Mouse (Mus musculus) gastrocnemius, adult 2 months (tissue): Measurements from ENCODE around the gene Fam166b. TPM values are rescaled to one million over a fixed set of nuclear protein-coding genes. Genes with fewer than 3 reads are reported as not detected.
A peak's percentile ranks its signal among the peaks of the same experiment; 100 is the strongest.

ENCODE experiments used
- DNase-seq: peaks from one replicate; pipeline ENCODE4 v3.0.0; 2022
- H3K27ac ChIP-seq: fragments of 200-600 bp; 2 replicates; pipeline ENCODE4 v1.8.1; 2022; ENCODE audit warnings: mild to moderate bottlenecking
- H3K4me3 ChIP-seq: fragments of 200-600 bp; 2 replicates; pipeline ENCODE4 v1.8.1; 2022; ENCODE audit warnings: mild to moderate bottlenecking, moderate library complexity
- CTCF ChIP-seq: fragments of 200-600 bp; IDR thresholded peaks from 2 replicates; pipeline ENCODE4 v1.8.1; 2022; ENCODE audit warnings: antibody characterized with exemption, mild to moderate bottlenecking, moderate library complexity
- intact Hi-C: fragments of 180-260 bp; cut with DNase I; formaldehyde crosslinking; loops from one replicate; pipeline ENCODE4 v1.15.1; 2025
- total RNA-seq, 2 experiments: library from RNA; stranded (reverse); gene quantifications; 2 replicates each; pipeline ENCODE4 v1.2.3; 2021

Gene Fam166b
- total RNA-seq, 2 experiments from 2014 or later = not detected

- DNase-seq = peak; percentile 18
- no peak for TF ChIP-seq CTCF
- intact Hi-C loops = no loop called here
- Histone ChIP-seq H3K4me3 (no peak overlapping the region), H3K27ac (no peak overlapping the region)
Measured at GRCm38 (mm10) chr4:43425648-43426380, 3.1 kb downstream of the Fam166b start.

- Histone ChIP-seq H3K4me3 (no peak overlapping the region), H3K27ac (no peak overlapping the region)
- no peak for TF ChIP-seq CTCF
- no peak for DNase-seq
- intact Hi-C loops = no loop called here
Measured at GRCm38 (mm10) chr4:43425197-43425596, 3.7 kb downstream of the Fam166b start.

GRCm38 (mm10) chr4:43424072-43424471 is 4.9 kb downstream of the Fam166b start:
- TF ChIP-seq CTCF = no peak
- Histone ChIP-seq H3K27ac (peak overlapping the region; percentile 44; the same call in 1 of the 2 replicates), H3K4me3 (no peak overlapping the region)
- DNase-seq = no peak
- intact Hi-C loops = loop anchor here (5.0 kb wide), 1 partner anchor 377 kb away; the partner anchor contains the start of gene Fam214b

DNA sequence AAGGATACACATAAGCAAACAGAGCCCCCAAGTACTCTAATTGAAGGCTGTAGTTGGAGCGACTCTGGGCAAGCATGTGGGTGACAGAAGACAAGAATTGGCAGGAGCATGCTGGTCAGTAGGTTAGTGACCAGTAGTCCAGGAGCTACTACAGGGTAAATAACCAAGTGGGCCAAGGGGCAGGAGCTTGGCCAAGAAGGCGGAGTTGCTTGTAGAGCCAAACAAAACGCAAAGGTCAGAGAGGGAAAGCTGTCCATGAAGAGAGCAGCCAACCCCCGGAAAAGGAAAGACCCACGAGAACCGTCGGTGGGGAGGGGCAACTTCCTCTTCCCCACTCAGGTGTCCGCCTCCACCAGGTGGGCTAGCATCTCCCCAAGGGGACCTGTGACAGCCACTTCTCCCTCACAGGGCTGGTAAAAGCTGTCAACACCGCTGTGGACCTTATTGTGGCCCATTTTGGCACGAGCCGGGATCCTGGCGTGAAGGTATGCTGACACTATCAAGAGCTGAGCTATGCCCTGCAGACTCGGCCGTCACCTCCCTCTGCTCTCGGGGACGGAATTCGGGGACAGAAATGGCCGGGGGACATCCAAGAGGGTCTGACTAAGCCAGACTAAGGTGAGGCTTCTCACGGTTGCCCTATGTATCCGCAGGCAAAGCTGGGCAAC is 5.5 kb downstream of the Fam166b start:
- Histone ChIP-seq H3K27ac (peak overlapping the region; percentile 44; the same call in 1 of the 2 replicates), H3K4me3 (no peak overlapping the region)
- intact Hi-C loops = loop anchor here (5.0 kb wide), 1 partner anchor 376 kb away; the partner anchor contains the start of gene Fam214b
- peak; percentile 55 for DNase-seq
- no peak for TF ChIP-seq CTCF

- Histone ChIP-seq H3K27ac (no peak overlapping the region), H3K4me3 (no peak overlapping the region)
- DNase-seq = peak; percentile 41
- intact Hi-C loops = loop anchor here (5.0 kb wide), 1 partner anchor 374 kb away; the partner anchor contains the start of gene Fam214b
- no peak for TF ChIP-seq CTCF
Measured at GRCm38 (mm10) chr4:43421632-43422240, 7.2 kb downstream of the Fam166b start.

DNA sequence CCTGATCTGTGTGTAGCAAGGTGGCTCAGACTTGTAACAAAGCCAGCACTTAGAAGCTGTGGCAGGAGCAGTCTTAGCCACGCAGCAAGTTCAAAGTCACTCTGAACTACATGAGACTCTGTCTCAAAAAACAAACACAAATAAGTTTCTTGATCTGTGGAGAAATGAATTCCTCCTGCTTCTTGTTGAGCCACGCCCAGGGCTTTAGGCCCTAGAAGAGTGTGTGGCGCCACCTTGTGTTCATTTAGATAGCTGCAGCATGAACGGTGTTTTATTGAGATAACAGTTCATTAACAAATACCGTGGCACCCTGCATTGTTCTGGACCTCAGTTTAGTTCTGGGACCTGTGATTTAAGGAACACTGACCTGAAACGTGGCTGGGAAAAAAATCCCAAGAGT is 8.6 kb downstream of the Fam166b start:
- peak; percentile 83 for DNase-seq
- H3K4me3 ChIP-seq = peak overlapping the region; percentile 35
- intact Hi-C loops = loop anchor here (1.0 to 5.0 kb wide), 2 partner anchors 39 to 373 kb away; partner anchors contain the start of genes Fam214b and Rusc2
- peak overlapping the region; percentile 81 for H3K27ac ChIP-seq
- TF ChIP-seq CTCF = no peak; the same call in 1 of the 2 replicates

- no peak for DNase-seq
- Histone ChIP-seq H3K27ac (peak overlapping the region; percentile 81), H3K4me3 (peak overlapping the region; percentile 35)
- intact Hi-C loops = loop anchor here (1.0 to 5.0 kb wide), 3 partner anchors 39 to 373 kb away; partner anchors contain the start of genes Atp8b5, Fam214b and Rusc2
- no peak for TF ChIP-seq CTCF
Measured at GRCm38 (mm10) chr4:43419801-43420281, 9.1 kb downstream of the Fam166b start.

GRCm38 (mm10) chr4:43418973-43419656 is 9.8 kb downstream of the Fam166b start:
- H3K27ac ChIP-seq = peak overlapping the region; percentile 81
- DNase-seq = peak; percentile 71
- H3K4me3 ChIP-seq = peak overlapping the region; percentile 35
- peak; percentile 19; the same call in 1 of the 2 replicates for TF ChIP-seq CTCF
- intact Hi-C loops = loop anchor here (1.0 kb wide), 1 partner anchor 152 kb away; the partner anchor contains the start of gene Atp8b5

DNA sequence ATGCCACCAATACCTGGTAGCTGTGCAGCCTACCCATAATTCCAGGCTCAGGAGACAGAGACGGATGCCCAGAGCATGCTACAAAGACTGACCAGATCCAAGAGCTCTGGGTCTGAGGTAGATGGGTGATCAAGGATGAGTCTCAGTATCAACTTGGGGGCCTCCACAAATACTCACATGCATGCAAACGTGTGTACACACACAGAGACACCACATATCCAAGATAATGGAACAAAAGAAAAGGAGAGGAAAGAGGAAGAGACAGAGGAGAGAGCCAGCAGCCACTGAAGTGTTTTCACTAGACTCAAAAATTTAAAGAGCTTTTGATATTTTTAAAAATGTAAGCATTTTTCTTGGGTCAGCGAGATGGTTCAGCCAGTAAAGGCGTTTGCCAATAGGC is 10.5 kb downstream of the Fam166b start:
- TF ChIP-seq CTCF = no peak
- DNase-seq = peak; percentile 7
- intact Hi-C loops = no loop called here
- Histone ChIP-seq H3K4me3 (peak overlapping the region; percentile 35), H3K27ac (peak overlapping the region; percentile 81)

DNA sequence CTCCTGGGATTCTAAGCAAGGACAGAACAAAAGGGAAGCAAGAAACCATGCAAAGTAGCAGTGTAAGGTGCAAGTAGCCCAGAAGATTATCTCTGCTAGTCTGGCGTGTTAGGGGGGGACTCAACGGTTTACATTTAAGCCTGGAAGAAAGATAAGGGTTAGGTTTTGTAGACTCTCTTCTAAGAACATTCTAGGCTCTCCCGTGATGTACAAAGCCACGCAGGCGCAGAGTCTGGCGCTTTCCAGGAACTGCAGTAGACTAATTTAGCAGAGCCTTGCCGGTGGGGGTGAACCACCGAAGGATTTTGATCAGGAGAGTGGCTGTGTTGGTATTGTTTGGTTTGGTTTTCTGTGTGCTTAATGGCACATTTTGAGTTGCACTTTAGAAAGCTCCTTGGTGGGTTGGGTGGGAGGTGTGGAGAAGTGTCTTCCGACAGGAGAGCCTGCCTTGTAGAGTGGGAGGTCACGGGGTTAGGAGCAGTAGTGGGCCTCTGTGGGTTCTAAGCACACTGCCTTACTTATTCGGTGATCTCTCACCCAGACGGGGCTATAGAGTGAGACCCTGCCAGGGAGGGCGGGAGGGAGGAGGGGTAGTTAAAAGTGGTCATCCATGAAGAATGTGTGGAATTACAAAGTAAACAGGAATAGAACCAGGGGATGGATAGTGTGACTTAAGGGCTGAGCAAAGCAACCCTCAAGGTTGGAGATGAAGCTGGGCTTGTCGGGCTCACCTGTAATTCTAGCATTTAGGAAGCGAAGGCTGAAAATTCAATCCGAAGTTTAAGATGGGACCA is 11.5 kb downstream of the Fam166b start:
- TF ChIP-seq CTCF = no peak
- Histone ChIP-seq H3K4me3 (peak overlapping the region; percentile 9; the same call in 1 of the 2 replicates), H3K27ac (peak overlapping the region; percentile 81)
- DNase-seq = peak; percentile 3
- intact Hi-C loops = no loop called here

- intact Hi-C loops = no loop called here
Measured at GRCm38 (mm10) chr4:43416071-43416490, 12.9 kb downstream of the Fam166b start.

More at GRCm38 (mm10) chr4:43416071-43416490, 12.9 kb downstream of the Fam166b start:
- TF ChIP-seq CTCF = no peak
- H3K4me3 ChIP-seq = no peak overlapping the region
- H3K27ac ChIP-seq = peak overlapping the region; percentile 31; the same call in 1 of the 2 replicates
- peak; percentile 22 for DNase-seq
